Mouse (Mus musculus) neural tube, embryonic 12.5 days (tissue): ENCODE measurements around the gene Cenpc1. TPM values are rescaled to one million over a fixed set of nuclear protein-coding genes. Genes with fewer than 3 reads are reported as not detected.

ENCODE experiments used
- ATAC-seq: fragments of 200-750 bp; cut with Nextera tagmentation; 2 replicates; pipeline ENCODE4 v1.8.0; 2017; ENCODE audit warnings: low read depth, mild to moderate bottlenecking, moderate TSS enrichment, moderate library complexity; ENCODE audit not compliant: low FRiP score
- H3K27ac ChIP-seq: fragments of 300-500 bp; sonication (generic); 2 replicates; pipeline ENCODE4 v1.5.1; 2016
- H3K27me3 ChIP-seq: fragments of 300-500 bp; sonication (generic); replicated peaks from 2 replicates; pipeline ENCODE4 v1.6.1; 2016; ENCODE audit warnings: mild to moderate bottlenecking
- H3K36me3 ChIP-seq: fragments of 300-500 bp; sonication (generic); 2 replicates; pipeline ENCODE4 v1.6.1; 2016; ENCODE audit warnings: mild to moderate bottlenecking
- H3K4me1 ChIP-seq: fragments of 300-500 bp; sonication (generic); 2 replicates; pipeline ENCODE4 v1.6.1; 2016
- H3K4me2 ChIP-seq: fragments of 300-500 bp; sonication (generic); replicated peaks from 2 replicates; pipeline ENCODE4 v1.6.1; 2016; ENCODE audit warnings: mild to moderate bottlenecking
- H3K4me3 ChIP-seq: fragments of 300-500 bp; sonication (generic); 2 replicates; pipeline ENCODE4 v1.5.1; 2016
- H3K9ac ChIP-seq: fragments of 300-500 bp; sonication (generic); 2 replicates; pipeline ENCODE4 v1.6.1; 2016; ENCODE audit warnings: mild to moderate bottlenecking
- H3K9me3 ChIP-seq: fragments of 300-500 bp; sonication (generic); 2 replicates; pipeline ENCODE4 v1.6.1; 2016; ENCODE audit warnings: mild to moderate bottlenecking
- WGBS: fragments of 180-500 bp; shearing (Covaris S2); methylation state at CpG from one replicate; pipeline ENCODE4 v1.1.7; 2016; 5-methylcytosine and 5-hydroxymethylcytosine counted together
- polyA plus RNA-seq: library from polyadenylated mRNA; unstranded; fragments of >200 nt; fragmentation: Nextera tagmentation; extraction: Ambion mirVana; gene quantifications from 2 replicates; pipeline ENCODE4 v1.2.1, GENCODE M21; 2016

Cenpc1 gene
- polyA plus RNA-seq, 1 experiment from 2014 or later: 43.6 TPM

GRCm38 (mm10) chr5:85992805-85993721 is 72.3 kb downstream of the Cenpc1 start:
- 89% methylated on average over 4 of the region's 4 CpGs for WGBS
- Histone ChIP-seq H3K9ac (no peak overlapping the region), H3K27ac (no peak overlapping the region), H3K36me3 (no peaks in the 10 kb centered on the region), H3K27me3 (no peaks in the 10 kb centered on the region), H3K4me2 (no peak overlapping the region), H3K4me3 (no peak overlapping the region), H3K9me3 (no peaks in the 10 kb centered on the region), H3K4me1 (no peaks in the 10 kb centered on the region)
- ATAC-seq: no peak

- 40% methylated on average over 1 of the region's 1 CpGs for WGBS
- Histone ChIP-seq H3K9me3 (no peaks in the 10 kb centered on the region), H3K9ac (no peak overlapping the region), H3K27ac (no peak overlapping the region), H3K36me3 (no peaks in the 10 kb centered on the region), H3K27me3 (no peaks in the 10 kb centered on the region), H3K4me3 (no peak overlapping the region), H3K4me2 (no peak overlapping the region), H3K4me1 (no peaks in the 10 kb centered on the region)
- no peak for ATAC-seq
These were observed 73.3 kb downstream of the Cenpc1 start for GRCm38 (mm10) chr5:85992055-85992454.

GRCm38 (mm10) chr5:85987516-85987863 is 77.9 kb downstream of the Cenpc1 start:
- no peak overlapping the region for H3K9ac ChIP-seq
- no peaks in the 10 kb centered on the region for H3K36me3 ChIP-seq

GRCm38 (mm10) chr5:85986734-85987515 is 78.5 kb downstream of the Cenpc1 start:
- Histone ChIP-seq H3K4me3 (no peak overlapping the region), H3K9ac (no peak overlapping the region), H3K36me3 (no peaks in the 10 kb centered on the region), H3K4me1 (no peaks in the 10 kb centered on the region), H3K27ac (no peak overlapping the region), H3K9me3 (no peaks in the 10 kb centered on the region), H3K27me3 (no peaks in the 10 kb centered on the region), H3K4me2 (no peak overlapping the region)
- 86% methylated on average over 4 of the region's 4 CpGs for WGBS
- ATAC-seq: no peak

More at GRCm38 (mm10) chr5:85987516-85987863, 77.9 kb downstream of the Cenpc1 start:
- no peaks in the 10 kb centered on the region for H3K27me3 ChIP-seq
- 88% methylated on average over 2 of the region's 2 CpGs for WGBS
- H3K4me1 ChIP-seq: no peaks in the 10 kb centered on the region
- no peak for ATAC-seq
- H3K4me3 ChIP-seq: no peak overlapping the region
- H3K27ac ChIP-seq: no peak overlapping the region
- no peaks in the 10 kb centered on the region for H3K9me3 ChIP-seq
- no peak overlapping the region for H3K4me2 ChIP-seq

GRCm38 (mm10) chr5:85977646-85978426 is 87.5 kb downstream of the Cenpc1 start:
- 74% methylated on average over 8 of the region's 8 CpGs for WGBS
- Histone ChIP-seq H3K4me1 (no peaks in the 10 kb centered on the region), H3K36me3 (no peaks in the 10 kb centered on the region), H3K9ac (no peak overlapping the region), H3K4me3 (no peak overlapping the region), H3K9me3 (no peaks in the 10 kb centered on the region), H3K4me2 (no peak overlapping the region), H3K27ac (no peak overlapping the region), H3K27me3 (no peaks in the 10 kb centered on the region)
- ATAC-seq: no peak

GRCm38 (mm10) chr5:85962791-85963190 is 102.6 kb downstream of the Cenpc1 start:
- no peaks in the 10 kb centered on the region for H3K36me3 ChIP-seq
- H3K9ac ChIP-seq: no peak overlapping the region
- no peaks in the 10 kb centered on the region for H3K27me3 ChIP-seq
- ATAC-seq: no peak
- no peaks in the 10 kb centered on the region for H3K4me1 ChIP-seq
- no peak overlapping the region for H3K27ac ChIP-seq
- 81% methylated on average over 7 of the region's 7 CpGs for WGBS
- no peak overlapping the region for H3K4me3 ChIP-seq
- H3K9me3 ChIP-seq: no peaks in the 10 kb centered on the region
- H3K4me2 ChIP-seq: no peak overlapping the region

Other genes starting within 250 kb of the Cenpc1 start
- 0.08 and 0.13 TPM in 2 replicates for gene Stap1, start 6.2 kb upstream of the Cenpc1 start, polyA plus RNA-seq
- 14.6 and 18.3 TPM in 2 replicates for gene Uba6, start 107.2 kb upstream of the Cenpc1 start, polyA plus RNA-seq
- not detected in 2 replicates for gene Gnrhr, start 132.3 kb upstream of the Cenpc1 start, polyA plus RNA-seq
- not detected in 2 replicates for gene Tmprss11c, start 223.7 kb upstream of the Cenpc1 start, polyA plus RNA-seq